Mouse (Mus musculus) liver, embryonic 14.5 days (tissue): Measurements from ENCODE around the gene Fbxl17.

Source experiments
- CTCF ChIP-seq: IDR thresholded peaks from 2 replicates; pipeline ENCODE4 v1.5.1; 2016; ENCODE audit warnings: antibody characterized with exemption, low read depth, control low read depth
- EP300 ChIP-seq: IDR thresholded peaks from 2 replicates; pipeline ENCODE4 v1.6.1; 2016; ENCODE audit warnings: antibody characterized with exemption, low read depth

GRCm38 (mm10) chr17:63270513-63270912 is 229.3 kb downstream of the Fbxl17 start:
- TF ChIP-seq CTCF (no peak), EP300 (no peak)
